Mouse (Mus musculus) midbrain, embryonic 15.5 days (tissue): ENCODE data around the gene Baz2b. TPM values are rescaled to one million over a fixed set of nuclear protein-coding genes. Genes with fewer than 3 reads are reported as not detected.

Experiments
- ATAC-seq: fragments of 200-750 bp; cut with Nextera tagmentation; replicated peaks from 2 replicates; pipeline ENCODE4 v1.8.0; 2017; ENCODE audit warnings: moderate TSS enrichment
- H3K27ac ChIP-seq: fragments of 300-500 bp; sonication (generic); 2 replicates; pipeline ENCODE4 v1.5.1; 2015; ENCODE audit warnings: mild to moderate bottlenecking, inconsistent platforms
- H3K27me3 ChIP-seq: fragments of 300-500 bp; sonication (generic); replicated peaks from 2 replicates; pipeline ENCODE4 v1.6.1; 2015; ENCODE audit warnings: inconsistent platforms
- H3K36me3 ChIP-seq: fragments of 300-500 bp; sonication (generic); replicated peaks from 2 replicates; pipeline ENCODE4 v1.6.1; 2015; ENCODE audit warnings: inconsistent platforms
- H3K4me1 ChIP-seq: fragments of 300-500 bp; sonication (generic); 2 replicates; pipeline ENCODE4 v1.6.1; 2015; ENCODE audit warnings: inconsistent platforms
- H3K4me2 ChIP-seq: fragments of 300-500 bp; sonication (generic); 2 replicates; pipeline ENCODE4 v1.6.1; 2015; ENCODE audit warnings: inconsistent platforms, mild to moderate bottlenecking, moderate library complexity
- H3K4me3 ChIP-seq: fragments of 300-500 bp; sonication (generic); 2 replicates; pipeline ENCODE4 v1.5.1; 2015; ENCODE audit warnings: mild to moderate bottlenecking, inconsistent platforms
- H3K9ac ChIP-seq: fragments of 300-500 bp; sonication (generic); 2 replicates; pipeline ENCODE4 v1.6.1; 2015; ENCODE audit warnings: mild to moderate bottlenecking, inconsistent platforms
- H3K9me3 ChIP-seq: fragments of 300-500 bp; sonication (generic); 2 replicates; pipeline ENCODE4 v1.6.1; 2016; ENCODE audit warnings: inconsistent platforms
- WGBS: fragments of 180-500 bp; shearing (Covaris S2); methylation state at CpG from one replicate; pipeline ENCODE4 v1.1.7; 2015; ENCODE audit warnings: mixed read lengths; 5-methylcytosine and 5-hydroxymethylcytosine counted together
- polyA plus RNA-seq: library from polyadenylated mRNA; unstranded; fragments of >200 nt; fragmentation: Nextera tagmentation; extraction: Ambion mirVana; gene quantifications from 2 replicates; pipeline ENCODE4 v1.2.1, GENCODE M21; 2015

The Baz2b gene
- polyA plus RNA-seq, 1 experiment from 2014 or later = 86.7 TPM

DNA sequence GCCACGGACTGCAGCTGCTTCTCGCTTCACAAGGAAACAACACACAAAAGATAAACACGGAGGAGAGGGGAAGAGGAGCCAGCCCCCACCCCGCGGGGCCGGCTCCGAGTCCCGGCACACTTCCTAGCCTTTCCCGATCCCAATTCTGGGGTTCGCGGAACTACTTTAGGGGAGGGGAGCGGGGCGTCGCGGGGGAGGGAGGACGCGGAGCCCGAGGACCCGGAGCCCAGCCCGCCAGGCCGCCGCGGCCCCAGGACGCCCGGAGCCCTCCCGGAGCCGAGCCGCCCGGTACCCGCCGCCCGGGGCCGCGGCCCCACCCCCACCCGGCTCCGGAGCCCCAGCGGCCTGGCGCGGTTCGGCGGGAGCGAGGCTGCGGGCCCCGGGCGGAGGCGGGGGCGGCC lies 85.0 kb downstream of the Baz2b start:
- H3K4me1 ChIP-seq = peaks cover 31% of the 10 kb centered on the region
- 1% methylated on average over 20 of the region's 47 CpGs for WGBS
- ATAC-seq = peak; percentile 72
- H3K27me3 ChIP-seq = no peaks in the 10 kb centered on the region
- peak overlapping the region; percentile 91 for H3K4me3 ChIP-seq
- H3K27ac ChIP-seq = peak overlapping the region; percentile 96
- H3K36me3 ChIP-seq = no peaks in the 10 kb centered on the region
- H3K9ac ChIP-seq = peak overlapping the region; percentile 91
- H3K4me2 ChIP-seq = peak overlapping the region; percentile 65
- H3K9me3 ChIP-seq = no peaks in the 10 kb centered on the region

GRCm38 (mm10) chr2:60123911-60124647 lies 85.6 kb downstream of the Baz2b start:
- ATAC-seq = no peak
- Histone ChIP-seq H3K27ac (peak overlapping the region; percentile 96), H3K4me3 (peak overlapping the region; percentile 91), H3K4me2 (peak overlapping the region; percentile 65), H3K36me3 (no peaks in the 10 kb centered on the region), H3K4me1 (peaks cover 34% of the 10 kb centered on the region), H3K9me3 (no peaks in the 10 kb centered on the region), H3K27me3 (no peaks in the 10 kb centered on the region), H3K9ac (peak overlapping the region; percentile 91)
- 5% methylated on average over 13 of the region's 13 CpGs for WGBS

- Histone ChIP-seq H3K4me2 (peak overlapping the region; percentile 43), H3K9ac (no peak overlapping the region), H3K4me3 (peak overlapping the region; percentile 20; the same call in 1 of the 2 replicates), H3K27me3 (no peaks in the 10 kb centered on the region), H3K36me3 (no peaks in the 10 kb centered on the region), H3K9me3 (no peaks in the 10 kb centered on the region), H3K4me1 (peaks cover 40% of the 10 kb centered on the region), H3K27ac (0 out of 2 replicates have a peak overlapping the region, but pooled peaks have one; percentile 48)
- ATAC-seq = no peak
- 26% methylated on average over 6 of the region's 6 CpGs for WGBS
Measured at GRCm38 (mm10) chr2:60123061-60123874, 86.4 kb downstream of the Baz2b start.

DNA sequence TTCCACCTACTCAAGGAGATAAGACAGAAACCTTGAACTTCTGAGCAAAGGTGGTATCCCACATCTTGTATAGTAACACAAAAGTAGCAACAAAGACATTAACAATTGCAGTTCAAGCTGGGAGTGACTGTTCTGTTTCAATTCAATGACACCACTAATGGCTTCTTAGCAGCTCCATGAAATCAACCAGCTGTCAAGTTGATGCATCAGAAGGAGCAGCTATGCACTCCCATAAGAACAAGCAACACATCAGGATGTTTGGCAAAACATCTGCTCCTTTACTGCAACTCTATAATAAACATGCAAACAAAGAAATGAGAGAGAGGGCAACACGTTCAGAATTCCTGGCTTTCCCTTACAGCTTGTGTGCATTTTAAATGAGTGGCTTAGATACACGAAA lies 87.5 kb downstream of the Baz2b start:
- Histone ChIP-seq H3K36me3 (no peaks in the 10 kb centered on the region), H3K4me3 (no peak overlapping the region), H3K4me2 (peak overlapping the region; percentile 43), H3K9me3 (no peaks in the 10 kb centered on the region), H3K27ac (no peak overlapping the region), H3K4me1 (peaks cover 47% of the 10 kb centered on the region), H3K9ac (no peak overlapping the region), H3K27me3 (no peaks in the 10 kb centered on the region)
- no peak for ATAC-seq
- 18% methylated on average over 2 of the region's 2 CpGs for WGBS

GRCm38 (mm10) chr2:60120681-60121080 lies 89.0 kb downstream of the Baz2b start:
- Histone ChIP-seq H3K9ac (no peak overlapping the region), H3K36me3 (no peaks in the 10 kb centered on the region)
- WGBS = 49% methylated on average over 2 of the region's 2 CpGs

DNA sequence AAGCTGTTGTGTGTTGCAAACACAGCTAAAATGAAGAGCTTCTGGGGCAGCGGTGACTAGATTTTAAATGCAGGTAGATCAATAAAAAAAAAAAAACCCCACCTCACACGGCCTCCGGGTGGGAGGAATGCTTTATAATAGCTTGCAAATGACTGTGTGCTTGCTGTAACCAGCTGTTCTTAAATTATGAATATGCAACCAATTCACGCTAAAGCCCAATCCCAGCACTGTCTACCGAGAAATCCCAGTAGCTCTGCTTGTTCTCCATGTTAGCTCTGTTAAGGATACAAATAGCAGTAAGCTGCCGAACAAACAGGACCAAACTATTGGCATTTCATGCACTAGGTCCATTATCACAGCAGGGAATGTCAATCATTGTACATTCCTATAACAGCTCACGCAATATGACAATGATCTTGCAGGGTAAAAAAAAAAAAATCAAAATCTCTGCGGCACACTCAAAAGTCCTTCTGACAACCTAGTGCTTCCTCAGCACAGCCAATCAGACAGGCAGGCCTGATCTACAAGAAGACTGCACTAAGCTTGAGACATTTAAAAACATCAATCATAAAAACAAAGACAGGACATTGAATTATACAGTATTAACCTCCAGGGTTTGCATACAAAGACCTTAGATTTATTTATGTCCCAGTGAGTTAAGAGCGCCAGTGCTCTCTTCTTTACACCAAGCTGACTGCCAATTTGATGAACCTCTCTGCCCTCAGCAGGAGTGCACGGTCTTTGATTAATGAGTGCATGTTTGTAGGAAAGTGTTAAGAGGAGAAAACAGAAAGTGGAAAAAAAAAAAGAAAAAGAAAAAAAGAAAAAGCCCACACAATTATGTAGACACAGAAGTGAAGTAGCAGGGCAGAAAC lies 90.7 kb downstream of the Baz2b start:
- no peaks in the 10 kb centered on the region for H3K9me3 ChIP-seq
- H3K4me1 ChIP-seq = peaks cover 40% of the 10 kb centered on the region
- H3K27me3 ChIP-seq = no peaks in the 10 kb centered on the region
- 19% methylated on average over 10 of the region's 10 CpGs for WGBS
- H3K36me3 ChIP-seq = no peaks in the 10 kb centered on the region
- peak overlapping the region; percentile 37 for H3K4me2 ChIP-seq
- H3K4me3 ChIP-seq = peak overlapping the region; percentile 5; the same call in 1 of the 2 replicates
- H3K27ac ChIP-seq = peak overlapping the region; percentile 71
- peak; percentile 51 for ATAC-seq
- 0 out of 2 replicates have a peak overlapping the region, but pooled peaks have one; percentile 6 for H3K9ac ChIP-seq

More at GRCm38 (mm10) chr2:60120681-60121080, 89.0 kb downstream of the Baz2b start:
- no peak for ATAC-seq
- Histone ChIP-seq H3K4me3 (no peak overlapping the region), H3K27me3 (no peaks in the 10 kb centered on the region), H3K4me1 (peaks cover 36% of the 10 kb centered on the region), H3K9me3 (no peaks in the 10 kb centered on the region), H3K4me2 (no peak overlapping the region), H3K27ac (no peak overlapping the region)

DNA sequence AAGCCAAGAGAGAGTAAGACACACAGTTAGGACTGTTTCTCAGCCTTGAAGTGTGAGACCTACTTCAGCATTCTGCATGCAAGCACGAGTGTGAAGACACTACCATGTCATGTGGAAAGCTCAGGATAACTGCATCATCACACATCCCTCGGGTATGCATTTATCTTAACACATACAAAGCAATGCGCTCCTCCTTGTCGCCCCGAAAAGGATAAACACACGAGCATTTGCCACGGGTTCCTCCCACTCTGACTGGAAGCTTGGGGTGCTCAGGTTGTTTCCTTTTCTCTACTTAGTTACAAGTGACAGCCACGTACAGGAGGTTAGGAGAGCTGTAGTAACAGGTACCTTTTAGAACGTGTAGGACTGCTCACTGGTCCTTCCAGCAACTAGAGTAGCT lies 91.8 kb downstream of the Baz2b start:
- no peaks in the 10 kb centered on the region for H3K9me3 ChIP-seq
- 62% methylated on average over 9 of the region's 9 CpGs for WGBS
- no peak overlapping the region for H3K9ac ChIP-seq
- no peaks in the 10 kb centered on the region for H3K27me3 ChIP-seq
- no peaks in the 10 kb centered on the region for H3K36me3 ChIP-seq
- ATAC-seq = 0 out of 2 replicates have a peak, but pooled peaks have one; percentile 12
- H3K4me2 ChIP-seq = no peak overlapping the region
- peaks cover 40% of the 10 kb centered on the region for H3K4me1 ChIP-seq
- peak overlapping the region; percentile 13; the same call in 1 of the 2 replicates for H3K27ac ChIP-seq
- H3K4me3 ChIP-seq = no peak overlapping the region

DNA sequence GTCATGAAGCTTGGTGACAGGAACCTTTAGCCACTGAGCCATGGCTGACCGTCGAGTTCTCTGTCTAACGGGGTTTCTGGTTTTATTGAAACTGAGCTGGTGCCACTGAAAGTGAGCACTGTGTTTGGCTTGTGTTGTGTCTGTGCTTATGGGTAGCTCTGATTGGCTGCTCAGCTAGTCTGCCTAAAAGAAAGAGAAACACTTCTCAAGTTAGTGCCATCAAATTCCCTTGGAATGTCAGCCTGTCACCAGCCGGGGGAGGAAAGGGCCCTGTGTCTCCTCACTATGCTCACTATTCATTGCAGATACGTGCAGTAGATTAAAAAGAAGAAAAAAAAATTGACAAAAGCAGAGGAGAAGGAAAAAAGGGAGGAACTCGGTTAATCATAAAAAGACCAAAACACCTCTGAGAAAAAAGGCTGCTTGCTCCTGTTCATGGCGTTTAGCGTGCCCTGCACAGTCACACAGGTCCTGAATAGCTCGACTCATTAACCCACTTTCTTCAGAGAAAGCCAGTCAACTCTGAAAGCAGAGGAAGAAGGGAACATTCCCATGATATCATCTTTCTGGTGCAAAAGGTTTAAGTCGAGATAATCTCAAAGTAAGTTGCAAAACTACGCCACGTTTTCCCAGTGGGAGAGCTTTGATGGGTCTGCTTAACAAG lies 93.6 kb downstream of the Baz2b start:
- Histone ChIP-seq H3K4me1 (peaks cover 28% of the 10 kb centered on the region), H3K27ac (no peak overlapping the region), H3K4me3 (no peak overlapping the region), H3K36me3 (no peaks in the 10 kb centered on the region), H3K9ac (no peak overlapping the region), H3K4me2 (no peak overlapping the region), H3K9me3 (no peaks in the 10 kb centered on the region), H3K27me3 (no peaks in the 10 kb centered on the region)
- WGBS = 52% methylated on average over 12 of the region's 12 CpGs
- no peak for ATAC-seq

- H3K9me3 ChIP-seq = no peaks in the 10 kb centered on the region
- H3K27ac ChIP-seq = no peak overlapping the region
- no peak for ATAC-seq
- no peaks in the 10 kb centered on the region for H3K36me3 ChIP-seq
- H3K9ac ChIP-seq = no peak overlapping the region
- H3K4me2 ChIP-seq = no peak overlapping the region
- H3K4me1 ChIP-seq = peaks cover 25% of the 10 kb centered on the region
- 87% methylated on average over 4 of the region's 4 CpGs for WGBS
- no peaks in the 10 kb centered on the region for H3K27me3 ChIP-seq
- H3K4me3 ChIP-seq = no peak overlapping the region
Measured at GRCm38 (mm10) chr2:60114901-60115300, 94.7 kb downstream of the Baz2b start.

DNA sequence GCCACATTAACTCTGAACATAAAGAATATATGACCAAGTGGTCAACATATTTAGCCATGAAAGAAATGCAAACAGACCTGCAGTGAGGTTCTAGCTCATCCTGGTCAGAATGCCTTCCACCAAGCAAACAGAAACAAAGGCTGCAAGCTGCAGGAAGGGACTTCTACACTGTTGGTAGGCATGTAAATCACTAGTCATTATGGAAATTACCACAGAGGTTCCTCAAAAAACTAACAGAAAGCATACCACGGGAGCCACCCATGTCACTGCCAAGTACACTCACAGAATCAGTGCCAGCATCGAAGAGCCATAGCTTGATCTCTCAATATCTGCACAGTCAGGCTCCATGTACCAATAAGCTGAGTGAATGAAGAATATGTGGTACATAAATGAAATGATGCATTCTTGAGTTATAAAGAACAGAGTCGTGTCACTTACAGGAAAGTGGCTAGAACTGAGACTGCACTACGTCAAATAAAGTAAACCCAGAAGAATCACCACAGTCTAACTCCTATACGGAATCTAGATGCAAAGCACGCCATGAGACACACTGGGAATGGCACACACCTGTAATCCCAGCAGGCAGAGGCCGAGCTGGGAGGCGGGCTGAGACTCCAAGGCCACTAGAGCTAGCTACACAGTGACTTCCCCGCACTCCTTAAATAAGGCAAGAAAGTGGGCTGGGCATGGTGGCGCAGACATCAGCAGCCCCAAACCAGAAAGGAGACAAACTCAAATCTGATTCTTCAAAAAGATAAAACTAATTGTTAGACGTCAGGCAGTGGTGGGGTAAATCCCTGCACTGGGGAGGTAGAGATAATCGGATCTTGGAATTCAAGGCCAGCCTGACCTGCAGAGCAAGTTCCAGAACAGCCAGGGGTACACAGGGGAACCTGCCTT lies 95.7 kb downstream of the Baz2b start:
- no peak for ATAC-seq
- Histone ChIP-seq H3K36me3 (no peaks in the 10 kb centered on the region), H3K9me3 (no peaks in the 10 kb centered on the region), H3K9ac (no peak overlapping the region), H3K4me2 (no peak overlapping the region), H3K4me3 (no peak overlapping the region), H3K27me3 (no peaks in the 10 kb centered on the region), H3K4me1 (peaks cover 20% of the 10 kb centered on the region), H3K27ac (no peak overlapping the region)
- 84% methylated on average over 12 of the region's 12 CpGs for WGBS

DNA sequence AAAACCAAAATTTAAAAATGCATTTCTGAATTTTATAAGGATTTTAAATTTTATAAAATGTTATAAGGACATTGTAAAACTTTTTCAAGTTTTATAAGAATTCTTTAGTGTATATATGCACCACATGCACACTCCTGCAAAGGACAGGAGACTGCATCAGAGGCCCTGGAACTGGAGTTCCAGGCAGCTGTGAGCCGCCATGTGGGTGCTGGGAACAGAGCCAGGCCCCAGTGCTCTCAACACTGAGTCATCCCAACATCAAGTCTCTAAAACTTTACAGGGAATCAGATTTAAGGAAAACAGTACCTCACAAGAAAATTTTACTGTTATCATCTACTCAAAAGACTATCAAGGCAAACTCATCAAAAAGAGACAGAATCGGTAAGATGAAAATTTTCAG lies 97.5 kb downstream of the Baz2b start:
- no peak for ATAC-seq
- Histone ChIP-seq H3K4me3 (no peak overlapping the region), H3K9ac (no peak overlapping the region), H3K9me3 (no peaks in the 10 kb centered on the region), H3K27ac (no peak overlapping the region), H3K27me3 (no peaks in the 10 kb centered on the region), H3K36me3 (no peaks in the 10 kb centered on the region), H3K4me2 (no peak overlapping the region), H3K4me1 (0 out of 2 replicates have a peak, but pooled peaks cover 7% of the 10 kb centered on the region)
- WGBS = 97% methylated on average over 2 of the region's 2 CpGs
